Mouse (Mus musculus) cerebellum, adult 2 months (tissue): ENCODE measurements around the gene Tmem198b. TPM values are rescaled to one million over a fixed set of nuclear protein-coding genes. Genes with fewer than 3 reads are reported as not detected.

Experiments
- DNase-seq, 2 experiments: peaks; one replicate each; pipeline ENCODE4 v3.0.0; 2021
- H3K27ac ChIP-seq: fragments of 200-500 bp; 2 replicates; pipeline ENCODE4 v1.5.1; 2012; ENCODE audit warnings: low read length, control low read depth, inconsistent platforms; ENCODE audit not compliant: insufficient read depth
- H3K27me3 ChIP-seq: fragments of 200-500 bp; 2 replicates; pipeline ENCODE4 v1.6.1; 2012; ENCODE audit warnings: inconsistent platforms, mild to moderate bottlenecking, low read length, moderate library complexity; ENCODE audit not compliant: control insufficient read depth, insufficient read depth
- H3K4me1 ChIP-seq: fragments of 200-500 bp; 2 replicates; pipeline ENCODE4 v1.6.1; 2011; ENCODE audit warnings: low read length; ENCODE audit not compliant: control insufficient read depth, insufficient read depth
- H3K4me3 ChIP-seq: fragments of 200-500 bp; replicated peaks from 2 replicates; pipeline ENCODE3; 2011; ENCODE audit warnings: mild to moderate bottlenecking, low read depth, low read length, control low read depth; ENCODE audit not compliant: insufficient read depth
- CTCF ChIP-seq: fragments of 200-500 bp; IDR thresholded peaks from 2 replicates; pipeline ENCODE4 v1.5.1; 2011; ENCODE audit warnings: low read depth, mild to moderate bottlenecking, control low read depth, low read length, moderate library complexity, borderline replicate concordance; ENCODE audit not compliant: insufficient read depth
- POLR2A ChIP-seq: fragments of 200-500 bp; IDR thresholded peaks from 2 replicates; pipeline ENCODE4 v1.6.1; 2011; ENCODE audit warnings: low read length, control low read depth, borderline replicate concordance; ENCODE audit not compliant: insufficient read depth
- WGBS: fragments of 180-500 bp; shearing (Covaris S2); methylation state at CpG from one replicate; pipeline ENCODE4 v1.1.7; 2018; 5-methylcytosine and 5-hydroxymethylcytosine counted together
- polyA plus RNA-seq: library from polyadenylated mRNA; depleted of rRNA; stranded (reverse); fragments of >200 nt; gene quantifications from 2 replicates; pipeline ENCODE4 v1.2.3, GENCODE M21; 2012; rRNA removed

The Tmem198b gene
- polyA plus RNA-seq: 26.4 and 26.6 TPM in 2 replicates

DNA sequence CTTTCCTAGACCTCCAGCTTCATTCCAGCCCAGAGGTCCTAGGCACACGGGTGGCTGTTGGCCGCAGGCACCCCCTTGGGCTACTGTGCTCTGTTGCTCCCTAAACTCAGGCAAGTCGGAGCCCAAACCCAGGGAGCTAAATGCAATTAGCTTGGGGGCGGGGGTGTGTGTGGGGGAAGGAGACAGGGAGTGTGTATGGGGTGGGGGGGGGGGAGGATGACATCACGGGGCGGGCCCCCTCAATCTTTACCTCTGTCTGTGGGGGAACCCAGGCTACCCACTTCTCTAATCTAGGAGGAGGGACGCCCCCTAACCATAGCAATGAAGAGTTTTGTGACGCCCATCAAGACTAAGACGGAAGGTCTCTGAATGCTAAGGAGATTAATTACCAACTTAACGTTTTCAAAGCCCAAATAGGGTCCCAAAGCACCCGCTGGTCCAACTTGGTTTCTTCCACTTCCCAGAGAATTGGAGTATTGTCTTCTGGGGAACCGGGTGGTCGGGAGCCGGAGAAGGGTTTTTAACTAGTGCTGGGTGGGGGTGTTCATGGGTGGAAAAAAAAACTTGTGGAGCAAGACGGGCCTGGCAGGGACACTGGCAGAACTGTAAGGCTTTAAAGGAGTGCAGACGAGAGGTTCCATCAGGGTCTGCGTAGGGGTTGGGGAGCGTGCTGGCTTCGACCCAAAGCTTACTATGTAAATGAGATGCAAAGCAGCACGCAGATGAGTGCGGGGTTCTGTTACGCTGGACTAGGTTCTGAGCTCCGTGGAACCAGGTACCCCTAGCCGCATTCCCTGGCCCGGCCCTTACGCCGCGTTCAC lies at the start of gene Tmem198b:
TSS of gene Tmem198b (minus strand) at position 100 of the 821 bp plus-strand sequence.
- WGBS: under 1% methylated on average over 28 of the region's 28 CpGs

DNA sequence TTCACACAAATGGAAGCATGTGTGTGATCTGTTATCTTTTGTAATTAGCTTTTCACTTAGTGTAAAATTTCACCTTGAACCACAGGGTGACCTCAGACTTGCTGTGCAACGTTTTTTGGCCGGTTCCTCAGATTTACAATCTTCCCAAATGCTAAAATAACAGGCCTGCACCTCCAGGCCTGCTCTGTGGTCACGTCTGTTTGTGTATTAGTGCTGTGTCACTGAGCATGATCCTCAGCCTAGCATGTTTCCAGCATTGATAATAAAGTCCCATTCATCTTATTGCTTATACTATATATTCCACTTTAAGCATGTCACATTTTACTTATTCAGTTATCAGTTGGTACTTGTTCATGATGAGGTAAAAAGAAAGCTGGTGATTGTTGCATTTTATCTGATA lies 46.2 kb upstream of the Tmem198b start:
- TF ChIP-seq POLR2A (no peak), CTCF (no peak)
- WGBS: 50% methylated on average over 3 of the region's 3 CpGs
- H3K27me3 ChIP-seq: no peaks in the 10 kb centered on the region
- H3K4me1 ChIP-seq: no peaks in the 10 kb centered on the region
- no peak overlapping the region for H3K4me3 ChIP-seq
- no peak overlapping the region for H3K27ac ChIP-seq
- DNase-seq: no peak

More for the DNA sequence above, at the start of gene Tmem198b:
- TF ChIP-seq POLR2A: peak; percentile 31; the same call in 1 of the 2 replicates
- no peak for TF ChIP-seq CTCF
- DNase-seq: peak; percentile 67 to 73
- Histone ChIP-seq H3K4me3 (peak within 1 kb of the TSS; percentile 91), H3K27me3 (no peaks in the 10 kb centered on the region), H3K27ac (peak within 1 kb of the TSS; percentile 93), H3K4me1 (peaks cover 13% of the 10 kb centered on the region)

DNA sequence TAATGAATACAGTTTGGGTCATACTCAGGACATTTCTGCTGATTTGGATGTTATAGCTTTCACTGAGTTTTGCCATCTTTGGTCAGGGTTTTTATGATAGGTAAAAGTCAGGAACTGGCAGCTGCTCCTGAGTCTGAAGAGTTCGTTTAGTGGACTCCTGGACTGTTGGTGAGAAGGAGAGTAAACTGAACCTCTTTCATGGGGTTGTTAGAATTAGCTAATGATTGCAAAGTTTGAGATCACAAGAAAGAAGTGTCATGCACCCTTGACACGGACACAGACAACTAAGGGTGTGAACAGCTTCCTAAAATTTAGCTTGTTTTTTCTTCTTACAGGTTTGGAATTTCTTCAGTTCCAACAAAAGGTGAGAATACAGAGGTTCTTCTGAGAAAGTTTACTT lies 44.3 kb upstream of the Tmem198b start:
- Histone ChIP-seq H3K27me3 (no peaks in the 10 kb centered on the region), H3K27ac (no peak overlapping the region), H3K4me3 (no peak overlapping the region), H3K4me1 (no peaks in the 10 kb centered on the region)
- WGBS: 73% methylated on average over 2 of the region's 2 CpGs
- TF ChIP-seq POLR2A (no peak), CTCF (no peak)
- no peak for DNase-seq

- TF ChIP-seq POLR2A: no peak
- no peak for TF ChIP-seq CTCF
- Histone ChIP-seq H3K27me3 (no peaks in the 10 kb centered on the region), H3K4me1 (no peaks in the 10 kb centered on the region), H3K27ac (no peak overlapping the region), H3K4me3 (no peak overlapping the region)
- DNase-seq: no peak
- WGBS: 95% methylated on average over 4 of the region's 4 CpGs
Measured at GRCm38 (mm10) chr10:128846664-128847063, 42.5 kb upstream of the Tmem198b start.

- no peak overlapping the region for H3K4me3 ChIP-seq
- H3K4me1 ChIP-seq: no peaks in the 10 kb centered on the region
- peak in 1 of 2 experiments; percentile 8 for DNase-seq
- no peaks in the 10 kb centered on the region for H3K27me3 ChIP-seq
- H3K27ac ChIP-seq: no peak overlapping the region
- WGBS: 77% methylated on average over 2 of the region's 2 CpGs
- TF ChIP-seq POLR2A: no peak
- peak; percentile 11; the same call in 1 of the 2 replicates for TF ChIP-seq CTCF
Measured at GRCm38 (mm10) chr10:128845516-128845915, 41.3 kb upstream of the Tmem198b start.

DNA sequence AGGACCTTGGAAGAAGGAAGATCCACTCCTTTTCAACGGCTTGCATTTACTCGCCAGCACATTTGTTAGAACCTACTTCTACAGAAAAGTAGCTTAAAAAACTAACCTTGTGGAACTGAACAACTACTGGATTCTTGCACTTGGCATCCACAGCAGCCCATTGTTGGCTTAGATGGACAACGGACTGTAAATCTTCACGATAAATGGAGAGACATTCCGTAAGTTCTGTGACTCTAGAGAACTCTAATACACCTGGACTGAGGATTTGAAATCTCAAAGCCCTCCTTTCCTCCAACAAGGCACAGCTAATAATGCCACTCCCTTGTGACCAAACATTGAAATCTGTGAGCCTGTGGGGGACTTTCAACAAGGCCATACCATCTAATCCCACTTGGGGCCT lies 39.1 kb upstream of the Tmem198b start:
- DNase-seq: no peak
- TF ChIP-seq CTCF: no peak
- no peak for TF ChIP-seq POLR2A
- Histone ChIP-seq H3K27ac (no peak overlapping the region), H3K4me1 (no peaks in the 10 kb centered on the region), H3K27me3 (no peaks in the 10 kb centered on the region), H3K4me3 (no peak overlapping the region)
- WGBS: 94% methylated on average over 5 of the region's 5 CpGs

DNA sequence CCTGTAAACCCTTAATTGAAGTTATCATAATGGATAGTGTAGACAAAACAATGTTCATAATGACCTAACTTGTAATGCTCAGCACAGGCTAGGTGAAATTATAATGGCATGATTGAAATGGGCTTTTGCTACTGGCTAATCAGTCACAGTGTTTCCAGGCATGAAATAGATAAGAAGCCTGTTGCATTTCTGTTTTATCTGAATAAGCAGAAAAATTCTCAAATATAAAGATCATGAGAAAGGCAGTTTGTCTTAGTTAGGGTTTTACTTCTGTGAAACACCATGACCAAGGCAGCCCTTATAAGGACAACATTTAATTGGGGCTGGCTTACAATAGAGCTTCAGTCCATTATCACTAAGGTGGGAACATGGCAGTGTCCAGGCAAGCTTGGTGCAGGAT lies 36.4 kb upstream of the Tmem198b start:
- Histone ChIP-seq H3K4me3 (no peak overlapping the region), H3K27me3 (no peaks in the 10 kb centered on the region), H3K4me1 (no peaks in the 10 kb centered on the region), H3K27ac (no peak overlapping the region)
- TF ChIP-seq CTCF: no peak
- no peak for TF ChIP-seq POLR2A
- DNase-seq: no peak

DNA sequence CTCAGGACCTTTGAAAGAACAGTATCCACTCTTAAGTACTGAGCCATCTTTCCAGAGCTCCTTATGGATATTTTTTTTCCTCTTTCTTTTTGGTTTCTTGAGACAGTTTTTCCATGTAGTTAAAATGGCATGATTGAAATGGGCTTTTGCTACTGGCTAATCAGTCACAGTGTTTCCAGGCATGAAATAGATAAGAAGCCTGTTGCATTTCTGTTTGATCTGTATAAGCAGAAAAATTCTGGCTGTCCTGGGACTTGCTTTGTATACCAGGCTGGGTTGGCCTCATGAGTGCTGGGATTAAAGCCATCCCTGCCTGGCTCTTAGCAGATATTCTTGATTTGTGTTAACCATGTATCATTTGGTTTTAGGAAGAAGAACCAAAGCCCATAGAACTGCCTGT lies 35.3 kb upstream of the Tmem198b start:
- no peaks in the 10 kb centered on the region for H3K27me3 ChIP-seq
- DNase-seq: no peak
- TF ChIP-seq POLR2A (no peak), CTCF (no peak)
- no peak overlapping the region for H3K27ac ChIP-seq
- no peaks in the 10 kb centered on the region for H3K4me1 ChIP-seq
- H3K4me3 ChIP-seq: no peak overlapping the region
